Mouse (Mus musculus) C2C12 (cell line): ENCODE measurements at regions not wholly inside any gene's neighbourhood (a gene's known extent, or its start where the extent isn't known, plus 50 kb on each side); places are given as distances from the start of the nearest gene placed in this dataset.

Experiments
- H3K27me3 ChIP-seq: one replicate; pipeline ENCODE4 v1.6.1; 2011; ENCODE audit not compliant: control insufficient read depth, insufficient read depth, insufficient read length
- H3K36me3 ChIP-seq: one replicate; pipeline ENCODE4 v1.6.1; 2011; ENCODE audit not compliant: control insufficient read depth, insufficient read depth
- H3K4me3 ChIP-seq: one replicate; pipeline ENCODE4 v1.5.1; 2011; ENCODE audit warnings: mild to moderate bottlenecking, control low read depth; ENCODE audit not compliant: poor library complexity, insufficient read depth, severe bottlenecking
- H3K79me2 ChIP-seq: one replicate; pipeline ENCODE4 v1.6.1; 2011; ENCODE audit not compliant: control insufficient read depth, insufficient read depth
- H3K79me3 ChIP-seq: one replicate; pipeline ENCODE4 v1.6.1; 2011; ENCODE audit warnings: low read depth, control low read depth
- H3ac ChIP-seq: one replicate; pipeline ENCODE3; 2011; ENCODE audit warnings: low read depth; ENCODE audit not compliant: control insufficient read depth, insufficient read length
- CEBPB ChIP-seq: IDR thresholded peaks from one replicate; pipeline ENCODE4 v1.6.1; 2011; ENCODE audit warnings: low read depth, mild to moderate bottlenecking, control low read depth, moderate library complexity
- CTCF ChIP-seq: IDR thresholded peaks from one replicate; pipeline ENCODE4 v1.5.1; 2011; ENCODE audit not compliant: control insufficient read depth, insufficient read depth, insufficient read length
- FOSL1 ChIP-seq: IDR thresholded peaks from one replicate; pipeline ENCODE4 v1.8.0; 2011; ENCODE audit warnings: mild to moderate bottlenecking, low read length; ENCODE audit not compliant: poor library complexity, insufficient read depth, severe bottlenecking
- MAX ChIP-seq: IDR thresholded peaks from one replicate; pipeline ENCODE4 v1.6.1; 2011; ENCODE audit warnings: mild to moderate bottlenecking, control low read depth
- MYOD1 ChIP-seq: IDR thresholded peaks from one replicate; pipeline ENCODE4 v1.6.1; 2011; ENCODE audit warnings: low read depth; ENCODE audit not compliant: control insufficient read depth, insufficient read length
- MYOG ChIP-seq: IDR thresholded peaks from one replicate; pipeline ENCODE4 v1.6.1; 2011; ENCODE audit not compliant: control insufficient read depth, insufficient read length; ENCODE audit errors: extremely low read depth
- USF1 ChIP-seq: IDR thresholded peaks from one replicate; pipeline ENCODE4 v1.6.1; 2011; ENCODE audit warnings: low read depth, mild to moderate bottlenecking, control low read depth, moderate library complexity

GRCm38 (mm10) chr15:85657441-85657989 lies 75.2 kb upstream of the Wnt7b start:
- peaks cover 84% of the 10 kb centered on the region for H3K79me3 ChIP-seq
- peak overlapping the region; percentile 78 for H3ac ChIP-seq
- H3K79me2 ChIP-seq: peaks cover 92% of the 10 kb centered on the region
- H3K27me3 ChIP-seq: no peaks in the 10 kb centered on the region
- peaks cover 51% of the 10 kb centered on the region for H3K36me3 ChIP-seq
- H3K4me3 ChIP-seq: peak overlapping the region; percentile 27
- TF ChIP-seq CEBPB (no peak), MAX (no peak), CTCF (no peak), USF1 (no peak), MYOD1 (no peak), MYOG (no peak), FOSL1 (no peak)

- no peaks in the 10 kb centered on the region for H3K27me3 ChIP-seq
- H3K79me3 ChIP-seq: peaks cover 92% of the 10 kb centered on the region
- H3ac ChIP-seq: peak overlapping the region; percentile 71
- H3K4me3 ChIP-seq: peak overlapping the region; percentile 27
- H3K36me3 ChIP-seq: peaks cover 56% of the 10 kb centered on the region
- peaks cover 100% of the 10 kb centered on the region for H3K79me2 ChIP-seq
- TF ChIP-seq MAX (no peak), MYOD1 (no peak), MYOG (no peak), USF1 (no peak), FOSL1 (no peak), CTCF (no peak), CEBPB (no peak)
Observed at GRCm38 (mm10) chr15:85658101-85658885, 76.0 kb upstream of the Wnt7b start.

GRCm38 (mm10) chr15:85660528-85661392 lies 74.0 kb upstream of the Ppara start:
- Histone ChIP-seq H3ac (peak overlapping the region; percentile 0), H3K79me2 (peaks cover 100% of the 10 kb centered on the region), H3K79me3 (peaks cover 98% of the 10 kb centered on the region), H3K27me3 (no peaks in the 10 kb centered on the region), H3K4me3 (no peak overlapping the region), H3K36me3 (peaks cover 56% of the 10 kb centered on the region)
- TF ChIP-seq MYOG (no peak), FOSL1 (no peak), CTCF (no peak), MYOD1 (no peak), USF1 (no peak), MAX (no peak), CEBPB (no peak)

GRCm38 (mm10) chr15:85661393-85661690 lies 73.4 kb upstream of the Ppara start:
- Histone ChIP-seq H3ac (no peak overlapping the region), H3K36me3 (peaks cover 56% of the 10 kb centered on the region), H3K4me3 (no peak overlapping the region), H3K79me3 (peaks cover 98% of the 10 kb centered on the region), H3K27me3 (no peaks in the 10 kb centered on the region), H3K79me2 (peaks cover 100% of the 10 kb centered on the region)
- TF ChIP-seq CTCF: no peak
- TF ChIP-seq MAX: no peak
- no peak for TF ChIP-seq MYOG
- TF ChIP-seq MYOD1: no peak
- no peak for TF ChIP-seq CEBPB
- TF ChIP-seq FOSL1: no peak
- TF ChIP-seq USF1: no peak

GRCm38 (mm10) chr15:85661771-85662170 lies 73.0 kb upstream of the Ppara start:
- no peak for TF ChIP-seq MYOG
- no peak for TF ChIP-seq CEBPB
- no peak for TF ChIP-seq FOSL1
- TF ChIP-seq MAX: no peak
- TF ChIP-seq USF1: no peak
- TF ChIP-seq CTCF: no peak
- no peak for TF ChIP-seq MYOD1
- Histone ChIP-seq H3K79me2 (peaks cover 100% of the 10 kb centered on the region), H3K4me3 (no peak overlapping the region), H3ac (no peak overlapping the region), H3K79me3 (peaks cover 98% of the 10 kb centered on the region), H3K27me3 (no peaks in the 10 kb centered on the region), H3K36me3 (peaks cover 56% of the 10 kb centered on the region)
